14 mouse cellular contexts compared by ENCODE assay signal in genomic region chr10:127610066-127610415, GRCm38 (mm10). TPM values are rescaled to one million over a fixed set of nuclear protein-coding genes. Genes with fewer than 3 reads are reported as not detected.
DNase-seq lines count a peak whose midpoint lies in the region; ATAC-seq and TF ChIP-seq lines count a peak whose summit lies in the region.
"Had no signal": no experiment of that assay in that cellular context is flagged by ENCODE, and none has a peak within 500 bp of the region (broad histone marks: within the 10 kb centered on the region; RNA-seq: fewer than 3 reads in every experiment).

No protein-coding gene starts in this region.

- 78% methylated on average over 9 of the region's 9 CpGs for WGBS in embryonic facial prominence, embryonic 11.5 days
- WGBS in macrophage (ENCODE audit: missing documents) = 94% methylated on average over 9 of the region's 9 CpGs
- WGBS in hindbrain, embryonic 11.5 days = 88% methylated on average over 9 of the region's 9 CpGs

- no peak for TF ChIP-seq POLR2A in embryonic fibroblast, embryonic 13.5 days (IDR thresholded peaks at IDR 0.05; ENCODE audit: low read depth, low read length)

- peaks cover 9% of the 10 kb centered on the region for H3K4me1 ChIP-seq in embryonic facial prominence, embryonic 11.5 days (ENCODE audit: control insufficient read depth, insufficient read depth, low read length)
- H3K4me1 ChIP-seq in embryonic fibroblast, embryonic 13.5 days (ENCODE audit: control insufficient read depth, insufficient read depth, low read length) = peaks cover 30% of the 10 kb centered on the region
- peaks cover 10% of the 10 kb centered on the region for H3K4me1 ChIP-seq in hindbrain, embryonic 11.5 days (replicated peaks; ENCODE audit: control insufficient read depth, insufficient read depth, low read length)

- no peak for TF ChIP-seq CTCF in embryonic fibroblast, embryonic 13.5 days (IDR thresholded peaks at IDR 0.05; ENCODE audit: borderline replicate concordance, insufficient read depth, low read length)

- peaks cover 22% of the 10 kb centered on the region for H3K36me3 ChIP-seq in embryonic facial prominence, embryonic 11.5 days (replicated peaks; ENCODE audit: control insufficient read depth, insufficient read depth, low read depth, low read length)
- peaks cover 80% of the 10 kb centered on the region for H3K36me3 ChIP-seq in macrophage (ENCODE audit: inconsistent target)
- H3K36me3 ChIP-seq in hindbrain, embryonic 11.5 days (ENCODE audit: control insufficient read depth, insufficient read depth, low read length) = 0 out of 2 replicates have a peak, but pooled peaks cover 8% of the 10 kb centered on the region

- DNase-seq in kidney, postnatal 10 days = peak; percentile 6
- DNase-seq in kidney, adult 18-20 months = no peak
- DNase-seq in embryonic facial prominence, embryonic 11.5 days (ENCODE audit: low spot score) = no peak
- DNase-seq in lung, postnatal 36 days = no peak
- no peak for DNase-seq in hindbrain, embryonic 11.5 days (ENCODE audit: low spot score)
- no peak for DNase-seq in thymus, postnatal 14 days
- DNase-seq: cerebellum, postnatal 14 days; heart, postnatal 4 days; right cerebral cortex, postnatal 25 days had no signal

- ATAC-seq in embryonic facial prominence, embryonic 11.5 days (replicated peaks; ENCODE audit: insufficient number of reproducible peaks, low FRiP score, low TSS enrichment, low read depth) = no peak
- ATAC-seq in hindbrain, embryonic 11.5 days (ENCODE audit: low FRiP score) = no peak

- H3K9ac ChIP-seq in embryonic facial prominence, embryonic 11.5 days (replicated peaks; ENCODE audit: low read length) = no peak overlapping the region
- no peak overlapping the region for H3K9ac ChIP-seq in hindbrain, embryonic 11.5 days (ENCODE audit: low read depth, low read length)
- H3K9ac ChIP-seq: forebrain, embryonic 12.5 days; heart, embryonic 13.5 days had no signal

- H3K27ac ChIP-seq in embryonic facial prominence, embryonic 11.5 days (replicated peaks; ENCODE audit: low read depth, low read length) = 0 out of 2 replicates have a peak overlapping the region, but pooled peaks have one; percentile 1
- H3K27ac ChIP-seq in embryonic fibroblast, embryonic 13.5 days (ENCODE audit: insufficient read depth, low read length) = peak overlapping the region; percentile 85
- peak overlapping the region; percentile 13 for H3K27ac ChIP-seq in macrophage
- no peak overlapping the region for H3K27ac ChIP-seq in hindbrain, embryonic 11.5 days (ENCODE audit: low read depth, low read length)
- H3K27ac ChIP-seq: forebrain, embryonic 12.5 days; heart, embryonic 13.5 days; midbrain, embryonic 10.5 days had no signal

- no peak overlapping the region for H3K4me3 ChIP-seq in embryonic facial prominence, embryonic 11.5 days (ENCODE audit: low read depth, low read length)
- no peak overlapping the region for H3K4me3 ChIP-seq in embryonic fibroblast, embryonic 13.5 days (ENCODE audit: insufficient read depth, low read length)
- no peak overlapping the region for H3K4me3 ChIP-seq in macrophage (ENCODE audit: inconsistent target)
- no peak overlapping the region for H3K4me3 ChIP-seq in hindbrain, embryonic 11.5 days (ENCODE audit: low read depth, low read length)
- H3K4me3 ChIP-seq: forebrain, embryonic 12.5 days; heart, embryonic 13.5 days; midbrain, embryonic 10.5 days had no signal

- peaks cover 87% of the 10 kb centered on the region for H3K79me2 ChIP-seq in macrophage (ENCODE audit: inconsistent target)

- no peak overlapping the region for H3K4me2 ChIP-seq in embryonic facial prominence, embryonic 11.5 days (ENCODE audit: low read depth, low read length)
- H3K4me2 ChIP-seq in hindbrain, embryonic 11.5 days (replicated peaks; ENCODE audit: low read depth, low read length) = no peak overlapping the region
- H3K4me2 ChIP-seq: forebrain, embryonic 12.5 days; heart, embryonic 13.5 days had no signal

- H3K27me3 ChIP-seq in embryonic facial prominence, embryonic 11.5 days (ENCODE audit: control insufficient read depth, insufficient read depth, low read length) = no peaks in the 10 kb centered on the region
- no peaks in the 10 kb centered on the region for H3K27me3 ChIP-seq in hindbrain, embryonic 11.5 days (ENCODE audit: control insufficient read depth, insufficient read depth, low read length)
- H3K27me3 ChIP-seq: forebrain, embryonic 12.5 days; heart, embryonic 13.5 days had no signal

- no peaks in the 10 kb centered on the region for H3K9me3 ChIP-seq in embryonic facial prominence, embryonic 11.5 days (replicated peaks; ENCODE audit: control insufficient read depth, low read length)
- H3K9me3 ChIP-seq in hindbrain, embryonic 11.5 days (ENCODE audit: control insufficient read depth, low read length) = no peaks in the 10 kb centered on the region
- H3K9me3 ChIP-seq: forebrain, embryonic 12.5 days; heart, embryonic 13.5 days; midbrain, embryonic 10.5 days had no signal

RNA-seq across cellular contexts. Expression of gene Lrp1, which starts 10.9 kb away (rescaled TPM):
- 55.5 and 59.0 TPM in 2 replicates for polyA plus RNA-seq in embryonic facial prominence, embryonic 11.5 days (2014; fragmentation: Nextera tagmentation; extraction: Ambion mirVana)
- 387 and 453 TPM in 2 replicates for polyA plus RNA-seq in embryonic fibroblast, embryonic 13.5 days (2011; ENCODE audit: insufficient read length, low read depth, missing spikeins)
- total RNA-seq in macrophage (2018; cell fraction: chromatin; rRNA removed) = 1,000 to 10,000 TPM in 10 of 26 experiments, 100 to 1,000 TPM in 16; 161 to 1,849 (median 957) TPM
- 100 to 1,000 TPM; 187 to 924 (median 416) TPM for total RNA-seq in macrophage (2018; cell fraction: cytosol; rRNA removed)
- 1,000 to 10,000 TPM in 20 of 26 experiments, 100 to 1,000 TPM in 6; 439 to 3,096 (median 1,237) TPM for total RNA-seq in macrophage (2018; cell fraction: nucleus; rRNA removed)
- polyA plus RNA-seq in macrophage (2018) = 315 to 785 TPM (median 440 TPM) in 3 replicates
- 66.3 and 67.1 TPM in 2 replicates for polyA plus RNA-seq in hindbrain, embryonic 11.5 days (2014; fragmentation: Nextera tagmentation; extraction: Ambion mirVana)

RNA-seq across cellular contexts. Expression of gene Stat6, which starts 32.7 kb away (rescaled TPM):
- polyA plus RNA-seq in embryonic facial prominence, embryonic 11.5 days (2014; fragmentation: Nextera tagmentation; extraction: Ambion mirVana) = 8.1 and 8.2 TPM in 2 replicates
- 55.1 and 55.8 TPM in 2 replicates for polyA plus RNA-seq in embryonic fibroblast, embryonic 13.5 days (2011; ENCODE audit: insufficient read length, low read depth, missing spikeins)
- total RNA-seq in macrophage (2018; cell fraction: chromatin; rRNA removed) = 100 to 1,000 TPM; 187 to 439 (median 329) TPM
- 100 to 1,000 TPM; 105 to 151 (median 131) TPM for total RNA-seq in macrophage (2018; cell fraction: cytosol; rRNA removed)
- 100 to 1,000 TPM; 141 to 357 (median 222) TPM for total RNA-seq in macrophage (2018; cell fraction: nucleus; rRNA removed)
- polyA plus RNA-seq in macrophage (2018) = 122 to 141 TPM (median 128 TPM) in 3 replicates
- 6.0 and 6.9 TPM in 2 replicates for polyA plus RNA-seq in hindbrain, embryonic 11.5 days (2014; fragmentation: Nextera tagmentation; extraction: Ambion mirVana)

RNA-seq across cellular contexts. Expression of gene Nemp1, which starts 56.7 kb away (rescaled TPM):
- 11.2 and 11.7 TPM in 2 replicates for polyA plus RNA-seq in embryonic facial prominence, embryonic 11.5 days (2014; fragmentation: Nextera tagmentation; extraction: Ambion mirVana)
- 8.5 and 10.6 TPM in 2 replicates for polyA plus RNA-seq in embryonic fibroblast, embryonic 13.5 days (2011; ENCODE audit: insufficient read length, low read depth, missing spikeins)
- 10 to 100 TPM in 12 of 26 experiments, 1 to 10 TPM in 14; 2.5 to 24.2 (median 10.0) TPM for total RNA-seq in macrophage (2018; cell fraction: chromatin; rRNA removed)
- total RNA-seq in macrophage (2018; cell fraction: cytosol; rRNA removed) = 1 to 10 TPM; 2.9 to 6.7 (median 4.8) TPM
- 10 to 100 TPM in 21 of 26 experiments, 1 to 10 TPM in 5; 7.8 to 28.3 (median 15.6) TPM for total RNA-seq in macrophage (2018; cell fraction: nucleus; rRNA removed)
- polyA plus RNA-seq in macrophage (2018) = 2.7 to 5.4 TPM (median 4.6 TPM) in 3 replicates
- 8.6 and 9.3 TPM in 2 replicates for polyA plus RNA-seq in hindbrain, embryonic 11.5 days (2014; fragmentation: Nextera tagmentation; extraction: Ambion mirVana)

RNA-seq across cellular contexts. Expression of gene Nab2, which starts 58.3 kb away (rescaled TPM):
- polyA plus RNA-seq in embryonic facial prominence, embryonic 11.5 days (2014; fragmentation: Nextera tagmentation; extraction: Ambion mirVana) = 8.0 and 9.3 TPM in 2 replicates
- polyA plus RNA-seq in embryonic fibroblast, embryonic 13.5 days (2011; ENCODE audit: insufficient read length, low read depth, missing spikeins) = 69.7 and 77.8 TPM in 2 replicates
- 10 to 100 TPM in 25 of 26 experiments, 1 to 10 TPM in 1; 7.8 to 78.4 (median 39.8) TPM for total RNA-seq in macrophage (2018; cell fraction: chromatin; rRNA removed)
- 10 to 100 TPM in 25 of 26 experiments, 1 to 10 TPM in 1; 7.3 to 47.6 (median 21.3) TPM for total RNA-seq in macrophage (2018; cell fraction: cytosol; rRNA removed)
- total RNA-seq in macrophage (2018; cell fraction: nucleus; rRNA removed) = 10 to 100 TPM; 20.0 to 60.7 (median 31.8) TPM
- 28.7 to 37.7 TPM (median 31.1 TPM) in 3 replicates for polyA plus RNA-seq in macrophage (2018)
- 4.3 and 4.9 TPM in 2 replicates for polyA plus RNA-seq in hindbrain, embryonic 11.5 days (2014; fragmentation: Nextera tagmentation; extraction: Ambion mirVana)
